20 mouse cellular contexts compared by ENCODE assay signal in genomic region chr16:58449073-58449472, GRCm38 (mm10).
"Had no signal": no experiment of that assay in that cellular context is flagged by ENCODE, and none has a peak within 500 bp of the region (broad histone marks: within the 10 kb centered on the region; RNA-seq: fewer than 3 reads in every experiment).

No protein-coding gene starts in this region.

- ATAC-seq: lung, postnatal 0 days; midbrain, embryonic 16.5 days had no signal

- H3K9me3 ChIP-seq: midbrain, embryonic 10.5 days; midbrain, embryonic 12.5 days; neural tube, embryonic 13.5 days; neural tube, embryonic 15.5 days had no signal

- H3K9ac ChIP-seq: lung, embryonic 14.5 days; midbrain, embryonic 12.5 days; neural tube, embryonic 13.5 days; neural tube, embryonic 15.5 days had no signal

- H3K4me2 ChIP-seq: lung, embryonic 14.5 days; midbrain, embryonic 12.5 days; neural tube, embryonic 13.5 days; neural tube, embryonic 15.5 days had no signal

- H3K27me3 ChIP-seq: midbrain, embryonic 12.5 days; neural tube, embryonic 13.5 days; neural tube, embryonic 15.5 days had no signal

- DNase-seq: lung, adult 18-20 months; lung, embryonic 14.5 days; lung, postnatal 14 days; lung, postnatal 36 days; midbrain, embryonic 14.5 days; retina, postnatal 1 day; right cerebral cortex, adult 18-20 months; right cerebral cortex, postnatal 25 days; right cerebral cortex, postnatal 4 days; spleen, adult 18-20 months; thymus, adult 18-20 months; thymus, postnatal 14 days; thymus, postnatal 36 days had no signal

- H3K4me1 ChIP-seq: midbrain, embryonic 10.5 days; midbrain, embryonic 12.5 days; neural tube, embryonic 13.5 days; neural tube, embryonic 15.5 days had no signal

- H3K27ac ChIP-seq: midbrain, embryonic 10.5 days; midbrain, embryonic 12.5 days; neural tube, embryonic 13.5 days; neural tube, embryonic 15.5 days had no signal

- H3K4me3 ChIP-seq: midbrain, embryonic 10.5 days; midbrain, embryonic 12.5 days; myocyte; neural tube, embryonic 13.5 days; neural tube, embryonic 15.5 days had no signal
